Mouse (Mus musculus) liver, embryonic 16.5 days (tissue): ENCODE data around the gene Reep1. TPM values are rescaled to one million over a fixed set of nuclear protein-coding genes. Genes with fewer than 3 reads are reported as not detected.

ENCODE experiments used
- ATAC-seq: fragments of 200-750 bp; cut with Nextera tagmentation; 2 replicates; pipeline ENCODE4 v1.8.0; 2017; ENCODE audit warnings: low read depth, mild to moderate bottlenecking, moderate number of reproducible peaks, moderate library complexity
- H3K27ac ChIP-seq: fragments of 300-500 bp; sonication (generic); 2 replicates; pipeline ENCODE4 v1.5.1; 2014; ENCODE audit warnings: mild to moderate bottlenecking, low read length
- H3K27me3 ChIP-seq: fragments of 300-500 bp; sonication (generic); 2 replicates; pipeline ENCODE4 v1.6.1; 2014; ENCODE audit warnings: low read depth, low read length, mixed read lengths; ENCODE audit not compliant: control insufficient read depth, insufficient read depth
- H3K36me3 ChIP-seq: fragments of 300-500 bp; sonication (generic); 2 replicates; pipeline ENCODE4 v1.6.1; 2014; ENCODE audit warnings: mild to moderate bottlenecking; ENCODE audit not compliant: control insufficient read depth, insufficient read depth
- H3K4me1 ChIP-seq: fragments of 300-500 bp; sonication (generic); 2 replicates; pipeline ENCODE4 v1.6.1; 2014; ENCODE audit warnings: low read depth, low read length, mixed read lengths; ENCODE audit not compliant: control insufficient read depth
- H3K4me2 ChIP-seq: fragments of 300-500 bp; sonication (generic); 2 replicates; pipeline ENCODE4 v1.6.1; 2014; ENCODE audit warnings: low read depth, low read length, mixed read lengths
- H3K4me3 ChIP-seq: fragments of 300-500 bp; sonication (generic); 2 replicates; pipeline ENCODE4 v1.5.1; 2014; ENCODE audit warnings: low read depth, mild to moderate bottlenecking, low read length
- H3K9ac ChIP-seq: fragments of 300-500 bp; sonication (generic); 2 replicates; pipeline ENCODE4 v1.6.1; 2014; ENCODE audit warnings: low read depth, low read length
- H3K9me3 ChIP-seq: fragments of 300-500 bp; sonication (generic); replicated peaks from 2 replicates; pipeline ENCODE4 v1.6.1; 2016; ENCODE audit warnings: low read length; ENCODE audit not compliant: control insufficient read depth
- WGBS: fragments of 180-500 bp; shearing (Covaris S2); extraction: QIAGEN DNeasy Blood & Tissue Kit; methylation state at CpG from one replicate; pipeline ENCODE4 v1.1.7; 2014; ENCODE audit not compliant: insufficient replicate concordance; 5-methylcytosine and 5-hydroxymethylcytosine counted together
- polyA plus RNA-seq: library from polyadenylated mRNA; unstranded; fragments of >200 nt; fragmentation: Nextera tagmentation; extraction: Ambion mirVana; gene quantifications from 2 replicates; pipeline ENCODE4 v1.2.1, GENCODE M21; 2015

Reep1 gene
- polyA plus RNA-seq, 1 experiment from 2014 or later, result 3.4 TPM

DNA sequence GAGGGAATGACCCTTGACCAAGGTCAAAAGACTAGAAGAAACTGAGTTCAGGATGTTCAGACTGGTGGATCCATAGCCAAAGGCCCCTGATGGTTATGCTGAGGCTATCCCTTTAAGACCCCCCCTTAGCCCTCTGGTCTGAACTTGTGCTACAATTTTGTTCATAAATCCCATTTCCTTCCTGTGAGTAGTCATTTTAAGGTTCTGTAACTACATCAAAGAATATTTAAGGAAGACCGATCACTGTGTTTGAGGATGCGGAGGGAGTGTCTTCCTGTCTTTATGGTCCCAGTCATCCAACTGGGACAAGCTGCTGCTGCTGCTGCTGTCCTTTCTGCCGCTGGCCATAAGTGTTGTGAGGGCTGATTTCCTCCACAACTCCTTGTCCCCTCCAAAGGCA is 3.0 kb downstream of the Reep1 start:
- no peak overlapping the region for H3K9ac ChIP-seq
- no peaks in the 10 kb centered on the region for H3K9me3 ChIP-seq
- no peak for ATAC-seq
- H3K36me3 ChIP-seq, result no peaks in the 10 kb centered on the region
- 73% methylated on average over 3 of the region's 3 CpGs for WGBS
- H3K27me3 ChIP-seq, result peaks cover 33% of the 10 kb centered on the region
- H3K4me1 ChIP-seq, result peaks cover 3% of the 10 kb centered on the region
- H3K4me2 ChIP-seq, result no peak overlapping the region
- H3K4me3 ChIP-seq, result no peak overlapping the region
- H3K27ac ChIP-seq, result no peak overlapping the region

DNA sequence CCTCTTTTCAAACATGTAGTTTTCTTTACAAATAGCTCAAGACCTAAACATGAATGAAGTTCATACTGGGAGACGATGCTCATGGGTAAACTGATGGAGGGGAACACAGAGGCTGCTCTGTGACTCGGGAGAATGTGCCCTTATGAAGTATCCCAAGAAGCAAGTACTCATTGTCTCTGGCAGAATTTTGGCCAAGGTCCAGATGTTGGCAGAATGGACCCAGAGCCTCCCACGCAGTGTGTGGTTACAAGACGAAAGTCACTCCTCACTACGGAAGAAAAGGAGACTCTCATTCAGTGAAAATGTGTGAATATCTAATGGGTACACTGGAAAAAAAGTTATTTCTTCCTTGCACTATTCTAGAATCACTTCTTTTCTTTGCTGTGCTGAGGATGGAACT is 3.8 kb downstream of the Reep1 start:
- H3K4me2 ChIP-seq, result no peak overlapping the region
- no peak overlapping the region for H3K27ac ChIP-seq
- H3K4me1 ChIP-seq, result peaks cover 3% of the 10 kb centered on the region
- peaks cover 32% of the 10 kb centered on the region for H3K27me3 ChIP-seq
- H3K9ac ChIP-seq, result no peak overlapping the region
- no peak overlapping the region for H3K4me3 ChIP-seq
- H3K9me3 ChIP-seq, result no peaks in the 10 kb centered on the region
- WGBS, result 71% methylated on average over 5 of the region's 5 CpGs
- no peak for ATAC-seq
- no peaks in the 10 kb centered on the region for H3K36me3 ChIP-seq

GRCm38 (mm10) chr6:71713532-71713931 is 6.2 kb downstream of the Reep1 start:
- Histone ChIP-seq H3K27ac (no peak overlapping the region), H3K4me2 (no peak overlapping the region), H3K9me3 (no peaks in the 10 kb centered on the region), H3K9ac (no peak overlapping the region), H3K4me1 (peaks cover under 1% of the 10 kb centered on the region; the same call in 1 of the 2 replicates), H3K4me3 (no peak overlapping the region), H3K27me3 (peaks cover 9% of the 10 kb centered on the region), H3K36me3 (no peaks in the 10 kb centered on the region)
- 52% methylated on average over 2 of the region's 2 CpGs for WGBS
- ATAC-seq, result no peak

DNA sequence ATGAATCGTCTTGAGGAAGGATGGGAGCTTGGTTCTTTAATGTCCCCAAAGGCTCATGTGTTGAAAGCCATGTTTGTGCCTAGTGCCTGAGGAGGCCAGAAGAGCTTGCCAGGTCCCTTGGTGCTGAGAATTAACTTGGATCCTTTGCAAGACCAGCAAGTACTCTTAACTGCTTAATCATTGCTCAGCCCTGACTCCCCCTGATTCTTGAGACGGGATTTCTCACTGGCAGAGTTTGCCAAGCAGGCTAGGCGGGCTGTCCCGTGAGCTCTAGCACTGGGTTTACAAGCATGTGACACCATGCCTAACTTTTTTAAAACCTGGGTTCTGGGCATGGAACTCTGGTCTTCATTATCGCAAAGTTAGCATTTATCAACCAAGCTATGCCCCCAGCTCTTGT is 7.6 kb downstream of the Reep1 start:
- Histone ChIP-seq H3K27ac (no peak overlapping the region), H3K4me2 (no peak overlapping the region), H3K9me3 (no peaks in the 10 kb centered on the region), H3K27me3 (no peaks in the 10 kb centered on the region), H3K36me3 (no peaks in the 10 kb centered on the region), H3K4me3 (no peak overlapping the region), H3K9ac (no peak overlapping the region), H3K4me1 (no peaks in the 10 kb centered on the region; the same call in 1 of the 2 replicates)
- WGBS, result 61% methylated on average over 5 of the region's 5 CpGs
- ATAC-seq, result no peak

DNA sequence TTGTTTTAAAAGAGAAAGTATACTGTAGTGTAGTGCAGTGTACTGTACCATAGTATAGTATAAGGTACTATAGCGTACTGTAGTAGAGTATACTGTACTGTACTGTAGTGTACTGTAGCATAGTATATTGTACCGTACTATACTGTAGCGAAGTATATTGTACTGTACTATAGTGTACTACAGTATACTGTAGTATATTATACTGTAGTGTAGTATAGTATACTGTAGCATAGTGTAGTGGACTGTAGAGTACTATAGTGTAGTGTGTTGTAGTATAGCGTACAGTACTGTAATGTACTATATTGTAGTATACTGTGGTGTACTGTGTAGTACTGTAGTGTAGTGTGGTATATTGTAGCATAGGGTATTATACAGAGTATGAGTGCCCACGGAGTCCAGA is 9.1 kb downstream of the Reep1 start:
- WGBS, result 83% methylated on average over 5 of the region's 5 CpGs
- Histone ChIP-seq H3K4me2 (no peak overlapping the region), H3K27ac (no peak overlapping the region), H3K4me3 (no peak overlapping the region), H3K27me3 (no peaks in the 10 kb centered on the region), H3K36me3 (no peaks in the 10 kb centered on the region), H3K4me1 (no peaks in the 10 kb centered on the region; the same call in 1 of the 2 replicates), H3K9me3 (no peaks in the 10 kb centered on the region), H3K9ac (no peak overlapping the region)
- ATAC-seq, result no peak

- Histone ChIP-seq H3K27ac (no peak overlapping the region), H3K9ac (no peak overlapping the region), H3K27me3 (no peaks in the 10 kb centered on the region), H3K4me1 (no peaks in the 10 kb centered on the region; the same call in 1 of the 2 replicates), H3K4me3 (no peak overlapping the region), H3K9me3 (no peaks in the 10 kb centered on the region), H3K4me2 (no peak overlapping the region), H3K36me3 (no peaks in the 10 kb centered on the region)
- 0 out of 2 replicates have a peak, but pooled peaks have one; percentile 21 for ATAC-seq
- 35% methylated on average over 2 of the region's 2 CpGs for WGBS
Measured at GRCm38 (mm10) chr6:71718322-71718721, 11.0 kb downstream of the Reep1 start.

GRCm38 (mm10) chr6:71719302-71719701 is 11.9 kb downstream of the Reep1 start:
- Histone ChIP-seq H3K4me1 (no peaks in the 10 kb centered on the region; the same call in 1 of the 2 replicates), H3K36me3 (no peaks in the 10 kb centered on the region), H3K9me3 (no peaks in the 10 kb centered on the region), H3K4me3 (no peak overlapping the region), H3K9ac (no peak overlapping the region), H3K27ac (no peak overlapping the region), H3K27me3 (no peaks in the 10 kb centered on the region), H3K4me2 (no peak overlapping the region)
- 27% methylated on average over 4 of the region's 4 CpGs for WGBS
- ATAC-seq, result no peak

- WGBS, result 44% methylated on average over 2 of the region's 2 CpGs
- no peak overlapping the region for H3K4me2 ChIP-seq
- no peak overlapping the region for H3K9ac ChIP-seq
- no peaks in the 10 kb centered on the region for H3K9me3 ChIP-seq
- no peaks in the 10 kb centered on the region for H3K36me3 ChIP-seq
- H3K4me1 ChIP-seq, result no peaks in the 10 kb centered on the region; the same call in 1 of the 2 replicates
- ATAC-seq, result no peak
- H3K4me3 ChIP-seq, result no peak overlapping the region
- H3K27ac ChIP-seq, result no peak overlapping the region
- no peaks in the 10 kb centered on the region for H3K27me3 ChIP-seq
Measured at GRCm38 (mm10) chr6:71722988-71723387, 15.6 kb downstream of the Reep1 start.

DNA sequence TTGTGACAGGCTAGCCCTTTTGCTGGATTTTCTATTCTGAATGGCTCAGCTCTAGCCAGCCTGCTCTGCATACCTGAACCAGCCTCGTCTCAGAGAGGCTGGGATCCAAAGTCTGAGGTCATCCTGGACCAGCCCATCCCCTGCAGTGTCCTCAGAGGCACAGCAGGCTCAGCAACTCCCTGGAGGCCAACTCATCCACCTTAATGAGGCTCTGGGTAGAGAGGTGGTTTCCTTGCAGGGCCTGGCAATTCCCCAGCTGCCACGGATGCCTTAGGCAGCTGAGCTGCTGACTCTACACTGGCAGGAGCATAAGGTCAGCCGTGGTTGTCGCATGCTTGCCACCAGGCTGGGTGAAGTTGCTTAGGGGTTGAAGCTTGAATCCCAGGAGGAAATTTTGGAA is 16.2 kb downstream of the Reep1 start:
- ATAC-seq, result no peak
- no peaks in the 10 kb centered on the region for H3K36me3 ChIP-seq
- H3K9ac ChIP-seq, result no peak overlapping the region
- no peak overlapping the region for H3K27ac ChIP-seq
- H3K4me3 ChIP-seq, result no peak overlapping the region
- H3K4me2 ChIP-seq, result no peak overlapping the region
- WGBS, result 48% methylated on average over 4 of the region's 4 CpGs
- no peaks in the 10 kb centered on the region for H3K27me3 ChIP-seq
- no peaks in the 10 kb centered on the region; the same call in 1 of the 2 replicates for H3K4me1 ChIP-seq
- H3K9me3 ChIP-seq, result no peaks in the 10 kb centered on the region
